Mouse (Mus musculus) ovary, postnatal 14 days (tissue): ENCODE data around the gene Ebp.

Experiments used
- DNase-seq: peaks from one replicate; pipeline ENCODE4 v3.0.0; 2022; ENCODE audit warnings: low spot score

Gene Ebp

DNA sequence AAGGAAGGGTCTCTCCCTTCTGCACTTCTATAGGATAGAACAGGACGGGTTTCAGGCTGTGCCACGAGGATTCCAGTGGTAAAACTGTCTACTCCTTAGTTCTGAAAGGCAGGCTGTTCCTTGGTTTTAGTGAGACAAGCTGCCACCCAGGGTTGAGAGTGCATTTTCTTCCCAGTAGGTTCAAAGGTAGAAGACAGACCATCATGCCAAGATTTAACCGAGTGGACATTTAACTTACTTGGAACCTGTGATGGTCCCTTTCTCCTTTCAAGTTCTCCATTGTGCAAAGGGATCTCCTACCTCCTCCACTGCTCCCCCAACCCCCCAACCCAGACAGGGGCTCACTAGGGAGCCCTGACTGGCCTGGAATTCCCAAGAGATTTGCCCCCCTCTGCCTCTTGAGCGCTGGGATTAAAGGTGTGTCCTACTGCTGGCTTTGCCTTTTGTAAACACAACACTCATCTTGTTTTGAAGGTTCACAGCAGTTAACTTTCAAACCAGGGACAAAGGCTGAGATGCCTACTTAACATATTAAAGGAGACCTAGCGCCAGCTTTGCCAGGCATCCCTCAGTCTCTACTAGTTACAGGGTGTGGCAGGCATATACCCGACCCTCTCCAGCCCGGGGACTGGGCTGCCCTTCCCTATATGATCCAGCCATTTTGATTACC is 10.3 kb downstream of the Ebp start:
- DNase-seq, result no peak

- no peak for DNase-seq
Measured at GRCm38 (mm10) chrX:8179646-8180045, 13.7 kb downstream of the Ebp start.

- DNase-seq, result no peak
Measured at GRCm38 (mm10) chrX:8178871-8179270, 14.4 kb downstream of the Ebp start.

- DNase-seq, result peak; percentile 63
Measured at GRCm38 (mm10) chrX:8175504-8176385, 17.6 kb downstream of the Ebp start, which contains the start of gene Tbc1d25. Tbc1d25 (minus strand) TSS chrX:8176181.

DNA sequence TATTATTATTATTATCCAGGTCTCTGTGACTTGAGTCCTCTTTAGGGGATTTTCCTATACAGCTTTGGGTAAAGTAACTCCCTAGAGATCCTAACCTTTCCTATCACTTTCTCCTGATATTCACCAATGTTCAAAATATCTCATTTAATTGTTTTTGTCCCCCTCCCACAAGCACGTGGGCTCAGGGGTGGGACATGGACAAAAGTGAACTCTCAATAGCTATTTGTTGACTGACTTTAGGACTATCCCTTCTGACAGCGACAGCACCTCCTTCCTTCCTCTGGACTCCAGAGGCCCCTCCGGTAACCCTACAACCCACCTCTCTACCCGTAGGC is 18.2 kb downstream of the Ebp start:
- no peak for DNase-seq

DNA sequence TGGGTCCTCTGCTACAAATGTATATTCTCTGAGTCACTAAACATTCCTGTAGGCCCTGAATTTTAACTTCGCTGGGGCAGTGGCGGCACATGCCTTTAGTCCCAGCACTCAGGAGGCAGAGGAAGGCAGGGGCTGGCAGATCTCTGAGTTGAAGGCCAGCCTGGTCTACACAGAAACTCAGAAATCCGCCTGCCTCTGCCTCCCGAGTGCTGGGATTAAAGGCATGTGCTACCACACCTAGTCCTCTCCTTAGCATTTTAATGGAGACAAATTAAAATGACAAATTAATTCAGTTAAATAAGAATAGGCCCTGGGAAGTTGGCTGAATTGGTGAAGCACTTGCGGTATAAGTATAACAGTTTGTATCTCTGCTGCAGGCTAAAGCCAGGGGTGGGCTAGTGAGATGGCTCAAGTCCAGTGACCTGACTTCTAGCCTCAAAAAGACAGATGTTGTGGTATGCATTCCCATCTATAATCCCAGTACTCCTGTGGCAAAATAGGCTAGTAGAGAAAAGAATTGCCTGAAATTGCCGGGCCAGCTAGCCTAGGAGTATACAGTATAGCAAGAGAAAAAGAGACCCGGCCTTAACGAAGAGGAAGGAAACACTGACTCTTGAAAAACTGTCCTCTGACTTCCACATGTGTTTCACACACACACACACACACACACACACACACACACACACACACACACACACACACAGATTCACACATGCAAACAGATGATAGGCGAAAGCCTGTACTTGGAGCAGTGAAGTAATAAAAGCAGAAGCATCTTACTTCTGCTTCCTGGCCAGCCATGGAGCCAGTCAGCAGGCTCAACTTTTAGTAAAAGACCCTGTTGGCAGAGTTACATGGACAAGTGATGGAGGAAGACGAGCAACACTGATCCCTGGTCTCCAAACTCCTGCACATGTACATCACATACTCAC is 25.3 kb downstream of the Ebp start:
- DNase-seq, result no peak

GRCm38 (mm10) chrX:8164471-8164870 is 28.8 kb downstream of the Ebp start:
- DNase-seq, result no peak

- DNase-seq, result no peak
Measured at GRCm38 (mm10) chrX:8163076-8163475, 30.2 kb downstream of the Ebp start.

DNA sequence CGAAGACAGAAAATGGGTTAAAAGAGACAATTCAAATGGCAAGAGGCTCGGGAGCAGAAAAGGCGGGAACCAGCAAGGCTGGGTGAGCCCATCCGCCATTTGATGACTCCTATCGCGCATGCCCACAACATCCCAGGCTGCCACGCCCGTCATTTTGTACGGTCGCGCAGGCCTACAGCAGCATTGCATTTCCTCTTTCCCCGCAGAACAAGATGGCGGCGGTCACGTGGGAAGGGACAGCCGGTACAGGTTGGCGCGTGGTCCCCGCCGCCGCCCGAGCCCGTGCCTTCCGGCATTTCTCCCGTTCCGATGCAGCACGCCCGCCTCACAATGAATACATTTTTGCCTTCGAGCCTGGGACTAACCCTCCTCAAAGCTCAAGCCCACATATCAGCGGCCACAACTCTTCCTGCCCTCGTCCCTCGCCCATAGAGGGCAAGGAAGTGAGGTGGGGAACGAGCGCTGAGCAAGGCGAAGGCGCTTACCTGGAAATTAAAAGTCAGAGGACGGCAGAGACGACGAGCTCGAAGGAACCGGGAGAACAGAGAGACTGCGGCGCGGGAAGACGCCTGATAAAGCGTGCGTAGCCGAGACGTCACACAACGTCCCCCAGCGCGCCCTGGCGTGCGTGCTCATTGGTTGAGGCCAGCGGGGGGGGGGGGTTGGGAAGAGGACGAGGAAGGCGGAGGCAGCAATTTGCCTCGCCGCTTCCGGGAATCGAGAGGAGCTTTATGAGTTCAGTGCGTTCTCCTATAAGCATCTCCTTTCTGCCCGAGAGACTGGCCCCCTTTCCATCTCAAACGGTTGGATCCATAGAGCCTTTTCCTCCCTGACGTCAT is 47.9 kb downstream of the Ebp start, which contains the start of gene Rbm3:
Gene Rbm3 (minus strand): TSS at position 728 of the 839 bp plus-strand sequence.
- peak; percentile 66 for DNase-seq

- no peak for DNase-seq
Measured at GRCm38 (mm10) chrX:8143750-8144149, 49.6 kb downstream of the Ebp start.

- no peak for DNase-seq
Measured at GRCm38 (mm10) chrX:8142948-8143347, 50.4 kb downstream of the Ebp start.

DNA sequence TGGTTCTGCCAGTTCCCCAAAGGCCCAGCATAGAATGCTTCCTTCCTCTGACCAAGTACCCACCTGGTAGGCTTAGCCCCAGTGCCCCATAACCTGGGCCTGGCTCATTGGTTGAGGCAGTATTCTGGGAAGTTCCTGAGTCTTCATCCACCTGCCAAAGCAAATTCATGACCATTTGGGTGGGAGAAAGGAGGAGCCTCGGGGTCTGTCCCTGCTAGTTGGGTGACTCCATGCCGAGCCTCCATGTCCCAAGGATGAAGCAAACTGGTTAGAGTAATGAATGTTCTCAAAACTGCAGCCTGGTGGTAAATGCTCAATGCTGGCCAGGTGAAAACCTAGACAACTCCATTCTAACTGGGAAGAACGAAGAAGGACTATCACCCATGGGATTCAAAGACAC is 52.3 kb downstream of the Ebp start:
- no peak for DNase-seq

DNA sequence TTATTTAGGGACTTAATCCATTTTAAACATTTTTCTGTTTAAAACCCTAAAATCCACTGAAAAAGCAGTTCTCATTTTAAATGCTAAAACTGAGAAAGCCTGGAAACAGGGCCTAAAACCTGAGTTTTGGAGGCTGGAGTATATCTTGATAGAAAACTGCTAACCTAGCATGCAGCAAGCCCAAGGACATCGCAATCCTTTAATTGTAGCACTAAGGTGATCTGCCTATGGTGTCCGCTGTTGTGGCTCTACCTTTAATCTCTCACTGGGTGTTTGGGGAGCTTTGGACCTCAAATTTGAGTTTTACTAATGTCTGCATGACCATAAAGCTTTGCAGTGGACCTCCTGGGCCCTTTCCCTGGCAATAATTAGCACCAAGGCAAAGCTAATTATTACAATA is 52.9 kb downstream of the Ebp start:
- DNase-seq, result no peak

GRCm38 (mm10) chrX:8139480-8139879 is 53.8 kb downstream of the Ebp start:
- DNase-seq, result no peak

DNA sequence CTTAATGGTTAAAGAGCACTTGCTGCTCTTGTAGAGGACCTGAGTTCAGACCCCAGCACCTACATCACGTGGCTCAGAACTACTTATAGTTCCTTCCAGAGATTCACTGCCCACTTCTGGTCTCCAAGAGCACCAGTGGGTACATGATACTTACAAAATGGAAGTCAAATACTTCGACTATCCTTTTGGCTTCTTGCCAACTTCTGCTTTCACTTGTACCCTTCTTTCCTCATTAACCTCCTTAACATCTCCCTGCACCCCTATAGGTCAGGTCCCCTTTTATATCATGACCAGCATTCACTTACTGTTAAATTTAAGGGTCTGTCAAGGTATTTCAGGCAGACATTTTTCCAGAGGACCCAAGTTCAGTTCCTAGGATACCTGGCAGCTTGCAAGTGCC is 57.4 kb downstream of the Ebp start:
- no peak for DNase-seq
